Mouse (Mus musculus): ENCODE data around the gene Gtf3a. TPM values are rescaled to one million over a fixed set of nuclear protein-coding genes. Genes with fewer than 3 reads are reported as not detected.
"Not testable (repeated sequence)": the region's sequence is repeated elsewhere in the genome, so short reads cannot be mapped to it uniquely, and the experiment has no call there.

Gene Gtf3a
- total RNA-seq (2021): 10 to 100 TPM; 25.3 to 25.4 TPM

DNA sequence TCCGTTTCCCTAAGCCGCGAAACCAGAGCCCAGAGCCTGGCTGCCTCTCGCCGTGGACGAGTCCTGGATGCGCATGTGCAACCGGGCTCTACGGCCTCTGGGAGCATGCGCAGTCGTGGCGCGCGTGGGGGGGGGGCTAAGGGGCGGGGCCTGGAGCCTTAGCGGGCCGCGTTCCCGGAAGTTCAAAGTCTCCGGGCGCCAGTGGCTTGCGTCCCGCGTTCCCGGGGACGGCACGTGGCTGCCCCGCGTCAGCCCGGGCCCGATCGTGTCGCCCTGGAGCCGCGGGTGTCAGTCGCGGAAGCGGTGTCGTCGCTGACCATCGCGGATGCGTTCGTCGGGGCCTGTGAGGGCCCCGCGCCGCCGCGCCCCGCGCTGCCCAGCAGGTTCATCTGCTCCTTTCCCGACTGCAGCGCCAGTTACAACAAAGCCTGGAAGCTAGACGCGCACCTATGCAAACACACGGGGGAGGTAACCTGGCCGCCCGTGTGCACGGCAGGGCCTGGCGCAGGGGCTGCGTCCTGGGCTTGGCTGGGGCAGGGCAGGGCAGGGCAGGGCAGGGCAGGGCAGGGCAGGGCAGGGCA, at the start of gene Gtf3a:
TSS of gene Gtf3a (plus strand) at position 150 of the 581 bp plus-strand sequence.
- DNase-seq (ENCODE audit: low spot score in 2 of 2): peak; percentile 73 to 75
- intact Hi-C loops (cut with DNase I): loop anchor here (2.0 kb wide), 1 partner anchor 14 kb away; the partner anchor contains the start of gene Mtif3

DNA sequence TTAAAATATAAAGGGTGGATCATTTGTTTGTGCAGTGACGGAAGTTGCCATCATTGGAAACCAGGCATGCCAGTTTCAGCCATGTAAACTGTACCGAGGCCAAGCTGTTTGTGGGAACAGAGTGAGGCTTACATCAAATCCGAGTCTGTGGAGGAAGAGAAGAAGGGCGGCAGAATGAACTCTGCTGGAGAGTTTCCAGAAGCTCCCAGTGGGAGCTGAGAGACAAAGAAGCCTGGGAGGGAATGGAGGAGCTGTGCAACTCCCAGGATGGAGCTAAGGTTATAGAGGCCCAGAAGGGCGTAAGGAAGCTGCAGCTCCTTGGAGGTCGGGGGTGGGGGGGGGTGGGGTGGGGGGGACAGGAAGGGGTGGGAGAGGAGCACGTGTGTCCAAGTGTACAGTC, 48.1 kb upstream of the Gtf3a start:
- intact Hi-C loops (cut with DNase I): loop anchor here (5.0 to 10.0 kb wide), 2 partner anchors 53 to 226 kb away; partner anchors contain the start of gene Rasl11a
- no peak for DNase-seq (ENCODE audit: low spot score in 2 of 2)

DNA sequence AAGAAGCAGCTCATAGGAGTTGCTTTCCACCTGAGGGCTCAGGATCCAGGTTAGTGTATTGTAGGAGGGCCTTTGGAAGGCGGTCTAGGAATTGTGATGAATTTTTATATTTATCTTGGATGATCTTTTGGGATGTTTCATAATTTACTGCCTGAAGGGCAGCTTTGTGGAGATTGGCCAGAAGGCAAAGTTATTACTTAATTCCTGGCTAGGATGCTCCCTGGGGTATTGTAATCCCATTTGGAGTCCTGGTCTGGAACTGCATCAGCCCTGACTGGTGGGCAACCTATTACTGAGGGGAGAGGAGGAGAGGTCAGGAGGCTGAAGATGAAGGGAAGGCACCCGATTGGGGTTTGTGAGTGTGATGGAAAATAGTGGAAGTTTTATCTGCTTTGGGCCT, 47.0 kb upstream of the Gtf3a start:
- intact Hi-C loops (cut with DNase I): loop anchor here (5.0 to 10.0 kb wide), 2 partner anchors 54 to 227 kb away; partner anchors contain the start of gene Rasl11a
- no peak for DNase-seq (ENCODE audit: low spot score in 2 of 2)

DNA sequence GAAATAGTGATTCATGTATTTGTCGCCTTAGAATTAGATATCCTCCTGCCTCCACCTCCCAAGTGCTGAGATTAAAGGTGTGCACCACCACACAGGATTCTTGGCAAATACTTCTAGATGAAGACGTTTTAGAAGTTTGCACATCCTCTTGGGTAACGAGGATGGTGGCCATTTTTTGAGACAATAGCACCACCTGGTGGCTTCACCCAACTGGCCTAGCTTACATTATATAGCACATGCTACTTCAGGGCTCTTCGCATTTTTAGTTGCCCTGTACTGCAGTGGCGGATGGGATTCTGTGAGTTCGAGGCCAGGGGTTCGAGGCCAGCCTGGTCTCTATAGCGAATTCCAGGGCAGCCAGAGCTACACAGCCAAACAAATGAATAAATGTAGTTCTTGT, 44.1 kb upstream of the Gtf3a start:
- DNase-seq (ENCODE audit: low spot score in 2 of 2): peak; percentile 78 to 79
- intact Hi-C loops (cut with DNase I): loop anchor here (1.0 to 10.0 kb wide), 3 partner anchors 57 to 230 kb away; partner anchors contain the start of gene Rasl11a

DNA sequence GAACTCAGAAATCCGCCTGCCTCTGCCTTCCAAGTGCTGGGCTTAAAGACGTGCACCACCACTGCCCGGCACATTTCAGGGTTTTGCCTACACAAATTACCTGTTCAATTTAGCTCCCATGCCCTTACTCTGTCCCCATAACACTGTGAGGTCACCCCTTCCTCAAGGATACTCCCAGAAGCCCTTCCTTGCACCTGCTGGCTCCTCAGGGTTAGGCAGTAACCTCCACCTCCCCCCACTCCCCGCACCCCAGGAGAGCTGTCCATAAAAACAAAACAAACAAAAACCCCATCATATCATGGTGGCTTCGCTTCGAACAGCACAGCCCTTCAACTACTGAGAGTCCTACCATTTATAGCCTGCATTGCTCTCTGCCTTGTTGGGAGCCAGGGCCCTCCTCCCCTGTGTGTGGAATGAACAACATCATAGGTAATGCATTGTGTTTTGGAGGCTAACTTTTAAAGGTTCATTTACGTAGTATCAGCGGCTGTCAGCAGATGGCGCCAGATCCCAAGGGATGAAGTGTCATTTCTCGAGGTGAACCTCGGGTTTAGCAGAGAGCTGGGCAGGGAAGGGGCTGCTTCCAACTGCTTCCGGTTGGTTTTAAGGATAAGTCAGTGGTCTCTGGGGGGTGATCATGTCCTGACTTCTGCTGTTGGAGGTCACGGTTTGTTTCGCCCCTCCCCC, 42.8 kb upstream of the Gtf3a start:
- peak; percentile 37 to 59 for DNase-seq (ENCODE audit: low spot score in 2 of 2)

GRCm38 (mm10) chr5:146907533-146907932, 40.9 kb upstream of the Gtf3a start:
- intact Hi-C loops (cut with DNase I): loop anchor here (10.0 kb wide), 1 partner anchor 233 kb away; no protein-coding TSS in a partner anchor

More for the DNA sequence above, 42.8 kb upstream of the Gtf3a start:
- intact Hi-C loops (cut with DNase I): loop anchor here (1.0 to 10.0 kb wide), 2 partner anchors 231 to 414 kb away; no protein-coding TSS in a partner anchor

DNA sequence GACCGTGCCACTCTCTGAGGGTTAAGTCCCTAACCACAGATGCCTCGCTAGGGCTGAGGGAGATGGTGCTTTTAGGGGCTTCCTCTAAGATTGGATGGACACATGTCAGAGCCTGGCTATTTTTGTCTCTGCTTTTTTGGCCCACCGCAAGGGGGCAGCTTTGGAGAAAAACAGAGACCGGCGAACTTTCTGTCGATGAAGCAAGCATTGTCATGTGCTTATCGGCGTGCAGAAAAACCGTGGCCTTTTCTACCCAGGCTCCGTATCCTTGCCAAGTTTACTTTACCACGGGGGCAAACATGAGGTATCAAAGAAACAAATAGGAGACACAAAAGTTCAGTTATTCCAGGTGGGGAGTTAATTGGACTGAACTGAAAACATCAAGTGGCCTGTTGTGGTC, 39.8 kb upstream of the Gtf3a start:
- no peak for DNase-seq (ENCODE audit: low spot score in 2 of 2)
- intact Hi-C loops (cut with DNase I): loop anchor here (10.0 kb wide), 1 partner anchor 234 kb away; no protein-coding TSS in a partner anchor

More at GRCm38 (mm10) chr5:146907533-146907932, 40.9 kb upstream of the Gtf3a start:
- no peak for DNase-seq (ENCODE audit: low spot score in 2 of 2)

DNA sequence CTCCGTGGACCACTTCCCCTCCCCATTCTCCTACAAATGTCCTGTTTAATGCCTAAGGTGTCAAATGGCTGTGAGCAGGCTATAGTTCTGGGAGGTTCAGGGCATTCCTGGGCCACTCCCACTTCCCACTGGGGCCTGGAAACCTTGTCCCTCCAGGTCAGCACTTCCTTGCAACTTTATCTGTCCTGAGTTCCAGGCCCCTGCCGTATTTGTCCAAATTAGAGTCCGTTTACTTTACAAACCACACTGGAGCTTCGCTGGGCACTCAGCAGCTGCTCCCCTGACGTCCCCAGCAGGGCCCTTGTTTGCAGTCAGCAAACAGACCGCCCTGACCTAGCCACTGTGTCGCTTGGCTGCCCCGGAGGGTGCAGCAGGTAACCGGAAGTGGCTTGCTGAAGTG, 36.3 kb upstream of the Gtf3a start:
- intact Hi-C loops (cut with DNase I): loop anchor here (5.0 kb wide), 1 partner anchor 315 kb away; no protein-coding TSS in a partner anchor
- no peak for DNase-seq (ENCODE audit: low spot score in 2 of 2)

DNA sequence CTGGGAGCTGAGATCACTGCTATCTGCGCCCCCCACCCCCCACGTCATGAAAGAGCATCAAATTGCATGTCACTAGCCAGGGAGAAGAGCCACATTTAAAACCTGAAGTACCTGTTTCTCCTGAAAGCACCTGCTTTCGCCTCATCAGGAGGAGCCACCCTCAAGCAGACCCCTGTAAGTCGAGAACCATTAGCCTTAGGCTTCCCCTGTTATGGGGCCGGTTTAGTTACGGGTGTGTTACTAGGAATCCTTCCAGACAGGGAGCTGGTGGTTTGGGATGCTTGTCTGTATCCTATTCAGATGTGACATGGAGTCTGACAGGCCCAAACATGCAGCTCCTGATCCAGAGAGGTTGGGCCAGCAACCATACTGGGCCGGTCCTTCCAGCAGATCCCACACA, 35.1 kb upstream of the Gtf3a start:
- intact Hi-C loops (cut with DNase I): loop anchor here (5.0 kb wide), 1 partner anchor 314 kb away; no protein-coding TSS in a partner anchor
- no peak for DNase-seq (ENCODE audit: low spot score in 2 of 2)

DNA sequence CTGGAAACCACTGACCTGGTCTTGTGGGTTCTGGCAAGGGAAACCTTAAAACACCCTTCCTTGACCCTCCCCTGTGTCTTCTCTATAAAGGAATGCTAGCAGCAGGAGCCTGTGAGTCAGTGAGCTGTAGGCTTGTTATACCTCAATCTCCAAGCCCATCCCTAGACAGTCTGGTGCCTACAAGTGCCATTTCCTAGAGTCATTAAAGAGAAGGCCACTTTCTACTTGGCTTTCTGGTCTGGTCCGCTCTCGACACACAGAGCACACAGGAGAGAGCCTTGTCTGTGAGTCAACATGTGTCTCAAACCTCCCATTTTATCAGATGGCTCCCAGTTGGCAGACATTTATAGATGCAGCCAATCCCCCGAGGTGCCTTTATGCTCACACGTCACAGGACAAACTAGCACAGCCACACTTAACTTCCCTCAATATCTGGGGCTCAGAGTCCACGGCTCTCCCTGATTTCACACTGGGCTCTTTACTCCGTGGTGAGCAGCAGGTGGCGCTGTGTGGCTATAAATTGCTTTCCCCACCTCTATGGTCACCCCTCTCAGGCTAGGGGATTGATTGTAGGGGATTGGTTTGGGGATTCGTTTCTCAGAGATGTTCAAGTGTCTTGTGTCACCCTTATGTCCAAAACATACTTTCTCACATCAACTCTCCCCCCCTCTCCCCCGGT, 34.2 kb upstream of the Gtf3a start:
- DNase-seq (ENCODE audit: low spot score in 2 of 2): peak; percentile 27 to 37
- intact Hi-C loops (cut with DNase I): loop anchor here (1.0 to 5.0 kb wide), 3 partner anchors 313 to 405 kb away; no protein-coding TSS in a partner anchor

DNA sequence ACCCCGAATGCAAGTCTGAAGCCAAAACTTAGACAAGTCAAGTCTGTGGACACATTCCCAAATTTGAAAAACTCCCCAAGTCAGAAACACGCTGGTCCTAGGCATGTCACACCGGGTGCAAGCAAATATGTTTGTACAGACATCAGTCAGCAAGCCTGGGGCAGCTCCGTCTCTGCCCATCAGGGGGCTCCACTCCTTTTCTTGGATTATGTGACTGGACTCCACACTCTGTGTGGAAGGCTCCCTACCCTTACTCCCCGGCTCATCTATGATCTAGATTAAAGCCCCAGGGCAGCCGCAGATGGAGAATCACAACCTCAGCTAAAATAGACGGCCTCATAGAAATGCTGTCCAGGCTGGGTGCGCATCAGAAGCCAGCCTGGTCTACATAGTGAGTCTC, 32.2 kb upstream of the Gtf3a start:
- no peak for DNase-seq (ENCODE audit: low spot score in 2 of 2)
- intact Hi-C loops (cut with DNase I): no loop called here

DNA sequence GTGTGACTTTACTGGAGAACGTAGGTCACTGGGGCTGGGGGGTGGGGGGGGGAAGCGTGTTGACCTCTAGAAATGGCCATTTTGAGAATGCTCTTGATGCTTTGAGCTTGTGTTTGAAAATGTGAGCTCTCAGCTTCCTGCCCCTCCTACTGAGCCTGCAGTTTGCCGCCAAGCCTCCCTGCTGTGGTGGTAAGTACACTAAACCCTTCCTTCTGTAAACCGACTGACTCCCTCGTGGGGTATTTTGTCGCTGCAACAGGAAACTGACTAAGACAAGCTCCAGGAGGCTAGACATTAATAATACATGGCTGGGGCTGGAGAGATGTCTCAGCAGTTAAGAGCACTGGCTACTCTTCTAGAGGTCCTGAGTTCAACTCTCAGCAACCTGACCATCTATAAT, 31.7 kb upstream of the Gtf3a start:
- no peak for DNase-seq (ENCODE audit: low spot score in 2 of 2)
- intact Hi-C loops (cut with DNase I): no loop called here

DNA sequence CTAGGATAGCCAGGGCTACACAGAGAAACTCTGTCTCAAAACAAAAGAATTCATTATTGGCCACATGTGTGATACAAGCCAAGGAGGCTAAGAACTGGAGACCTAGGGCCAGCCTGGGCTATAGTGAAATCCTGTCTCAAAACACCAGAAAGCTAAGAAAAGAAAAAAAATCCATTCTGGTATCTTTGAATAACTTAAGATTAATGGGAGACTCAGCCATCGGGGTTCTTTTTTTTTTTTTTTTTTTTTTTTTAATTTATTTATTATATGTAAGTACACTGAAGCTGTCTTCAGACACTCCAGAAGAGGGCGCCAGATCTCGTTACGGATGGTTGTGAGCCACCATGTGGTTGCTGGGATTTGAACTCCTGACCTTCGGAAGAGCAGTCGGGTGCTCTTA, 31.1 kb upstream of the Gtf3a start:
- DNase-seq (ENCODE audit: low spot score in 2 of 2); intact Hi-C loops (cut with DNase I): not testable (repeated sequence)

- no peak for DNase-seq (ENCODE audit: low spot score in 2 of 2)
- intact Hi-C loops (cut with DNase I): no loop called here
Observed at GRCm38 (mm10) chr5:146919874-146920273, 28.6 kb upstream of the Gtf3a start.

- no peak for DNase-seq (ENCODE audit: low spot score in 2 of 2)
- intact Hi-C loops (cut with DNase I): no loop called here
Observed at GRCm38 (mm10) chr5:146920314-146921161, 27.9 kb upstream of the Gtf3a start.

- DNase-seq (ENCODE audit: low spot score in 2 of 2): no peak
- intact Hi-C loops (cut with DNase I): no loop called here
Observed at GRCm38 (mm10) chr5:146921224-146921623, 27.2 kb upstream of the Gtf3a start.

DNA sequence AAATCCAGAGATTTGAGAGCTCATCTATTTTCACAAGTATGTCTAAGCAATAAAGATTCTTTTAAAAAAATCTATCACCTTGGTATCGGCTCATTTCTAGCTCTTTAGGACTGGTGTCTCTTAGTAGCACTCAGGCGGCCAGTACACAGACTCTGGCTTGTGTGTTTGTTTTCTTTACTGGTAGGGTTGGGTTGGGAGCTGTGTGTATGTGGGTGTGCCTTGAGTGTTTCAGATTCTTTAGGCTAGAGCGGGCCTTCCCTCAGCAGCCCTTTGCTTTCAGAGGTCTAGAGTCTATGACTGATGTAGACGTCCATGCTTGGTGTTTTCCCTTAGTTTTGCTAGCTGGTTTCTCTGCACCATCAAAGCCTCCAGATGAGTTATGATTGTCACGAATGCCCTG, 24.9 kb upstream of the Gtf3a start:
- intact Hi-C loops (cut with DNase I): no loop called here
- DNase-seq (ENCODE audit: low spot score in 2 of 2): no peak

DNA sequence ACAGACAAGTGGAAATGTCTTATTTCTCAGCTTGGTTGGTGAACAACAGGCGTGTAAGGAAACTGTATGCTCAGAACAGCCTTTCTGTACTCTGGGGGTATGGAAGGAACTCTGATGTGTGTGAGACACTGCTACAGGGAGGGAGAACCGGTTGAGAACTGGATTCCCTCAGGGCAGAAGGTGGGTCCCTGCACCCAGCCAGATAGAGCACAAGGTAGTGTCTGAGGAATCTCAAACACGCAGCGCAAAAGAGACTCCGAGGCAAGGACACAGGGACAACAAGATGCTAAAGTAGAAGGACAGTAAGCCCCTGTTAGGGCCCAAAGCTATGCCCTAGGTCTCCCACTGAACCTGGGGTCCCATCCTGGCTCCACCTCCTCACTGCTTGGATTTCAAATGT, 21.8 kb upstream of the Gtf3a start:
- intact Hi-C loops (cut with DNase I): no loop called here
- DNase-seq (ENCODE audit: low spot score in 2 of 2): no peak

DNA sequence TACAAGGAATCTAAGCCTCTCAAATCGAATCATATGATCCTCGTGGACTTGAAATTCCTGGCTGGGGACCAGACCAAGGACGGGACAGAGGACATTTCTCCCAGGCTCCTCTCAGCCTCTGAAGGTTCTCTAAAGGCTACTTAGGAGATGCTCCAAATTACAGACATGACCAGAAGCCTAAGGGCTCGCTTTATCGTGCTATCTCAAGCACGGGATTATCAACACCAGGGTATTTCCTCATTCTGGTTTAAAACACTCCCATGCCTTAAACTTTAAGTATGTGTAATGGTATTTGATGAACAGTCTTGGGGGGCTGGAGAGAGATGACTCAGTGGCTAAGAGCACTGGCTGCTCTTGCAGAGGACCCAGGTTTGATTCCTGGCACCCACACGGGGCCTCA, 17.0 kb upstream of the Gtf3a start:
- DNase-seq (ENCODE audit: low spot score in 2 of 2): no peak
- intact Hi-C loops (cut with DNase I): no loop called here

Data from left cerebral cortex, postnatal 25 days (tissue).